In genomic region chr13:98532699-98533375, GRCm38 (mm10) we compare ENCODE assay signal across 18 mouse cellular contexts. TPM values are rescaled to one million over a fixed set of nuclear protein-coding genes. Genes with fewer than 3 reads are reported as not detected.
DNase-seq lines count a peak whose midpoint lies in the region; ATAC-seq and TF ChIP-seq lines count a peak whose summit lies in the region.
"Had no signal": no experiment of that assay in that cellular context is flagged by ENCODE, and none has a peak within 500 bp of the region (broad histone marks: within the 10 kb centered on the region; RNA-seq: fewer than 3 reads in every experiment).

No protein-coding gene starts in this region.

- H3K4me2 ChIP-seq in heart, embryonic 12.5 days: no peak overlapping the region
- peak overlapping the region; percentile 27 for H3K4me2 ChIP-seq in kidney, postnatal 0 days (ENCODE audit: low read length)
- no peak overlapping the region for H3K4me2 ChIP-seq in embryonic facial prominence, embryonic 11.5 days (ENCODE audit: low read depth, low read length)
- peak overlapping the region; percentile 15; the same call in 1 of the 2 replicates for H3K4me2 ChIP-seq in neural tube, embryonic 13.5 days

- ATAC-seq in heart, embryonic 12.5 days (ENCODE audit: insufficient number of reproducible peaks, low FRiP score): no peak
- peak; percentile 15; the same call in 1 of the 2 replicates for ATAC-seq in kidney, postnatal 0 days (replicated peaks; ENCODE audit: low FRiP score, low read depth)
- ATAC-seq in embryonic facial prominence, embryonic 11.5 days (replicated peaks; ENCODE audit: insufficient number of reproducible peaks, low FRiP score, low TSS enrichment, low read depth): no peak
- no peak for ATAC-seq in neural tube, embryonic 13.5 days (ENCODE audit: low read depth)
- ATAC-seq: hindbrain, embryonic 16.5 days had no signal

- no peak overlapping the region for H3K4me3 ChIP-seq in heart, embryonic 12.5 days
- H3K4me3 ChIP-seq in kidney, postnatal 0 days (replicated peaks; ENCODE audit: low read depth, low read length): no peak overlapping the region
- H3K4me3 ChIP-seq in embryonic facial prominence, embryonic 11.5 days (ENCODE audit: low read depth, low read length): no peak overlapping the region
- H3K4me3 ChIP-seq in neural tube, embryonic 13.5 days: no peak overlapping the region

- peaks cover 6% of the 10 kb centered on the region; the same call in 1 of the 2 replicates for H3K27me3 ChIP-seq in heart, embryonic 12.5 days (replicated peaks)
- H3K27me3 ChIP-seq in kidney, postnatal 0 days (ENCODE audit: insufficient read depth, low read length): no peaks in the 10 kb centered on the region
- no peaks in the 10 kb centered on the region for H3K27me3 ChIP-seq in embryonic facial prominence, embryonic 11.5 days (ENCODE audit: control insufficient read depth, insufficient read depth, low read length)
- H3K27me3 ChIP-seq in neural tube, embryonic 13.5 days: peaks cover 23% of the 10 kb centered on the region
- H3K27me3 ChIP-seq: Patski had no signal

- no peak for TF ChIP-seq CTCF in kidney, postnatal 0 days (IDR thresholded peaks at IDR 0.05; ENCODE audit: low read depth)

- 0 out of 2 replicates have a peak, but pooled peaks cover 4% of the 10 kb centered on the region for H3K9me3 ChIP-seq in heart, embryonic 12.5 days (replicated peaks)
- H3K9me3 ChIP-seq in kidney, postnatal 0 days (replicated peaks; ENCODE audit: low read length): no peaks in the 10 kb centered on the region
- H3K9me3 ChIP-seq in embryonic facial prominence, embryonic 11.5 days (replicated peaks; ENCODE audit: control insufficient read depth, low read length): no peaks in the 10 kb centered on the region
- H3K9me3 ChIP-seq in neural tube, embryonic 13.5 days: 0 out of 2 replicates have a peak, but pooled peaks cover 5% of the 10 kb centered on the region

- H3K36me3 ChIP-seq in heart, embryonic 12.5 days: no peaks in the 10 kb centered on the region
- H3K36me3 ChIP-seq in kidney, postnatal 0 days (ENCODE audit: insufficient read depth, low read length): no peaks in the 10 kb centered on the region
- H3K36me3 ChIP-seq in embryonic facial prominence, embryonic 11.5 days (replicated peaks; ENCODE audit: control insufficient read depth, insufficient read depth, low read depth, low read length): no peaks in the 10 kb centered on the region
- no peaks in the 10 kb centered on the region for H3K36me3 ChIP-seq in neural tube, embryonic 13.5 days

- WGBS in heart, embryonic 12.5 days: 62% methylated on average over 12 of the region's 12 CpGs
- 19% methylated on average over 12 of the region's 12 CpGs for WGBS in kidney, postnatal 0 days
- 63% methylated on average over 12 of the region's 12 CpGs for WGBS in embryonic facial prominence, embryonic 11.5 days
- WGBS in neural tube, embryonic 13.5 days: 51% methylated on average over 12 of the region's 12 CpGs

- DNase-seq in heart, adult 11 months: peak; percentile 61
- DNase-seq in kidney, postnatal 0 days (ENCODE audit: low spot score): peak; percentile 39
- no peak for DNase-seq in kidney, postnatal 25 days
- DNase-seq in embryonic facial prominence, embryonic 11.5 days (ENCODE audit: low spot score): no peak
- no peak for DNase-seq in spleen, postnatal 4 days (ENCODE audit: low spot score in 2 of 2)
- no peak for DNase-seq in adrenal gland, adult 8-10 months
- DNase-seq: gastrocnemius, postnatal 14 days; left cerebral cortex, postnatal 4 days; lung, postnatal 4 days; right cerebral cortex, postnatal 14 days; thymus, postnatal 4 days had no signal

- no peak overlapping the region for H3K9ac ChIP-seq in heart, embryonic 12.5 days
- 0 out of 2 replicates have a peak overlapping the region, but pooled peaks have one; percentile 4 for H3K9ac ChIP-seq in kidney, postnatal 0 days (ENCODE audit: low read depth, low read length)
- no peak overlapping the region for H3K9ac ChIP-seq in embryonic facial prominence, embryonic 11.5 days (replicated peaks; ENCODE audit: low read length)
- H3K9ac ChIP-seq in neural tube, embryonic 13.5 days: no peak overlapping the region

- H3K27ac ChIP-seq in heart, embryonic 12.5 days (ENCODE audit: poor library complexity, severe bottlenecking): no peak overlapping the region
- peak overlapping the region; percentile 63 for H3K27ac ChIP-seq in kidney, postnatal 0 days
- H3K27ac ChIP-seq in embryonic facial prominence, embryonic 11.5 days (replicated peaks; ENCODE audit: low read depth, low read length): peak overlapping the region; percentile 47; the same call in 1 of the 2 replicates
- H3K27ac ChIP-seq in neural tube, embryonic 13.5 days (replicated peaks): no peak overlapping the region

- peaks cover 34% of the 10 kb centered on the region for H3K4me1 ChIP-seq in heart, embryonic 12.5 days (replicated peaks)
- peaks cover 26% of the 10 kb centered on the region for H3K4me1 ChIP-seq in kidney, postnatal 0 days (replicated peaks; ENCODE audit: insufficient read depth, low read length)
- H3K4me1 ChIP-seq in embryonic facial prominence, embryonic 11.5 days (ENCODE audit: control insufficient read depth, insufficient read depth, low read length): peaks cover 13% of the 10 kb centered on the region
- peaks cover 24% of the 10 kb centered on the region for H3K4me1 ChIP-seq in neural tube, embryonic 13.5 days (replicated peaks)

RNA-seq across cellular contexts. Expression of gene Gm10320, which starts 41.0 kb away (rescaled TPM):
- polyA plus RNA-seq in heart, embryonic 12.5 days (2016; fragmentation: Nextera tagmentation; extraction: Ambion mirVana): 0.82 TPM in 1 of 2 replicates, not detected in the other
- polyA plus RNA-seq in kidney, postnatal 0 days (2015; fragmentation: Nextera tagmentation; extraction: Ambion mirVana): 1.8 and 2.1 TPM in 2 replicates
- 1.2 and 1.5 TPM in 2 replicates for polyA plus RNA-seq in embryonic facial prominence, embryonic 11.5 days (2014; fragmentation: Nextera tagmentation; extraction: Ambion mirVana)
- 0.74 and 1.4 TPM in 2 replicates for polyA plus RNA-seq in neural tube, embryonic 13.5 days (2015; fragmentation: Nextera tagmentation; extraction: Ambion mirVana)
- total RNA-seq in adrenal gland, adult 8-10 months (2022): under 1 TPM in 2 of 4 experiments, not detected in 2; 0.65 to 0.80 TPM
- total RNA-seq: gastrocnemius, postnatal 14 days; layer of hippocampus, postnatal 10 days; left cerebral cortex, postnatal 4 days; monocyte, adult 5-6 weeks had no signal
- polyA plus RNA-seq: testis, adult 2 months had no signal

Comparison
In these comparisons a context has a peak if more than half of its experiments do, and no peak if none do; other contexts are left out.
1. DNase-seq: peak in heart, adult 11 months (single experiment) and kidney, postnatal 0 days (single experiment); none in kidney, postnatal 25 days (0 of 2), embryonic facial prominence, embryonic 11.5 days (single experiment), spleen, postnatal 4 days (0 of 2) and adrenal gland, adult 8-10 months (single experiment).
2. H3K27ac ChIP-seq: peak in kidney, postnatal 0 days (single experiment) and embryonic facial prominence, embryonic 11.5 days (single experiment); none in heart, embryonic 12.5 days (single experiment) and neural tube, embryonic 13.5 days (single experiment).
3. H3K4me2 ChIP-seq: peak in kidney, postnatal 0 days (single experiment) and neural tube, embryonic 13.5 days (single experiment); none in heart, embryonic 12.5 days (single experiment) and embryonic facial prominence, embryonic 11.5 days (single experiment).